Comparison of ENCODE assay signal across 17 mouse cellular contexts in genomic region chr17:23965805-23966425, GRCm38 (mm10). TPM values are rescaled to one million over a fixed set of nuclear protein-coding genes. Genes with fewer than 3 reads are reported as not detected.
DNase-seq lines count a peak whose midpoint lies in the region; ATAC-seq and TF ChIP-seq lines count a peak whose summit lies in the region.
"Had no signal": no experiment of that assay in that cellular context is flagged by ENCODE, and none has a peak within 500 bp of the region (broad histone marks: within the 10 kb centered on the region; RNA-seq: fewer than 3 reads in every experiment).

No protein-coding gene starts in this region.

- no peak overlapping the region for H3K9ac ChIP-seq in embryonic facial prominence, embryonic 11.5 days (replicated peaks; ENCODE audit: low read length)
- H3K9ac ChIP-seq: heart, embryonic 15.5 days; hindbrain, embryonic 15.5 days had no signal

- 43% methylated on average over 6 of the region's 6 CpGs for WGBS in embryonic facial prominence, embryonic 11.5 days
- WGBS in embryonic facial prominence, embryonic 10.5 days: 45% methylated on average over 6 of the region's 6 CpGs
- 59% methylated on average over 6 of the region's 6 CpGs for WGBS in spleen, adult 2 months

- no peak for TF ChIP-seq POLR2A in spleen, adult 2 months (IDR thresholded peaks at IDR 0.05; ENCODE audit: low read depth, low read length)

- H3K27me3 ChIP-seq in embryonic facial prominence, embryonic 11.5 days (ENCODE audit: control insufficient read depth, insufficient read depth, low read length): no peaks in the 10 kb centered on the region
- no peaks in the 10 kb centered on the region for H3K27me3 ChIP-seq in embryonic facial prominence, embryonic 10.5 days (replicated peaks; ENCODE audit: low read depth, poor library complexity, severe bottlenecking)
- no peaks in the 10 kb centered on the region for H3K27me3 ChIP-seq in spleen, adult 2 months (ENCODE audit: control insufficient read depth, insufficient read depth, low read length)
- H3K27me3 ChIP-seq: heart, embryonic 15.5 days; hindbrain, embryonic 15.5 days had no signal

- no peaks in the 10 kb centered on the region for H3K9me3 ChIP-seq in embryonic facial prominence, embryonic 11.5 days (replicated peaks; ENCODE audit: control insufficient read depth, low read length)
- no peaks in the 10 kb centered on the region for H3K9me3 ChIP-seq in embryonic facial prominence, embryonic 10.5 days
- H3K9me3 ChIP-seq: heart, embryonic 15.5 days; hindbrain, embryonic 15.5 days had no signal

- no peak overlapping the region for H3K27ac ChIP-seq in embryonic facial prominence, embryonic 11.5 days (replicated peaks; ENCODE audit: low read depth, low read length)
- H3K27ac ChIP-seq in embryonic facial prominence, embryonic 10.5 days (replicated peaks): no peak overlapping the region
- H3K27ac ChIP-seq in spleen, adult 2 months (ENCODE audit: insufficient read depth, low read length): 0 out of 2 replicates have a peak overlapping the region, but pooled peaks have one; percentile 12
- H3K27ac ChIP-seq: heart, embryonic 15.5 days; hindbrain, embryonic 15.5 days; left cerebral cortex, adult 2 months had no signal

- H3K4me1 ChIP-seq in embryonic facial prominence, embryonic 11.5 days (ENCODE audit: control insufficient read depth, insufficient read depth, low read length): no peaks in the 10 kb centered on the region
- no peaks in the 10 kb centered on the region for H3K4me1 ChIP-seq in embryonic facial prominence, embryonic 10.5 days
- peaks cover 9% of the 10 kb centered on the region; the same call in 1 of the 2 replicates for H3K4me1 ChIP-seq in spleen, adult 2 months (ENCODE audit: control insufficient read depth, insufficient read depth, insufficient read length)
- H3K4me1 ChIP-seq: heart, embryonic 15.5 days had no signal

- no peaks in the 10 kb centered on the region for H3K36me3 ChIP-seq in embryonic facial prominence, embryonic 11.5 days (replicated peaks; ENCODE audit: control insufficient read depth, insufficient read depth, low read depth, low read length)
- H3K36me3 ChIP-seq in embryonic facial prominence, embryonic 10.5 days (replicated peaks): no peaks in the 10 kb centered on the region
- no peaks in the 10 kb centered on the region for H3K36me3 ChIP-seq in spleen, adult 2 months (ENCODE audit: control insufficient read depth, insufficient read depth, low read length)
- H3K36me3 ChIP-seq: heart, embryonic 15.5 days; hindbrain, embryonic 15.5 days had no signal

- no peak for DNase-seq in embryonic facial prominence, embryonic 11.5 days (ENCODE audit: low spot score)
- DNase-seq in embryonic facial prominence, embryonic 10.5 days (ENCODE audit: low spot score): no peak
- DNase-seq in spleen, adult 2 months (ENCODE audit: low read depth in 1 of 2, low spot score in 2 of 2): no peak
- no peak for DNase-seq in spleen, postnatal 10 days (ENCODE audit: low spot score in 2 of 2)
- peak; percentile 40 to 45 for DNase-seq in cerebellum, postnatal 25 days
- peak; percentile 20 for DNase-seq in retina, embryonic 14.5 days (ENCODE audit: low spot score)
- DNase-seq in adrenal gland, adult (ENCODE audit: inconsistent age in 2 of 2, low spot score in 1 of 2): no peak
- no peak for DNase-seq in urinary bladder, postnatal 4 days (ENCODE audit: low spot score in 2 of 2)
- DNase-seq: adrenal gland, postnatal 25 days; lung, adult 18-20 months; thymus, adult 18-20 months had no signal

- no peak overlapping the region for H3K4me3 ChIP-seq in embryonic facial prominence, embryonic 11.5 days (ENCODE audit: low read depth, low read length)
- H3K4me3 ChIP-seq in embryonic facial prominence, embryonic 10.5 days: no peak overlapping the region
- H3K4me3 ChIP-seq in spleen, adult 2 months (ENCODE audit: extremely low read depth, insufficient read depth, insufficient read length): no peak overlapping the region
- H3K4me3 ChIP-seq: heart, embryonic 15.5 days; hindbrain, embryonic 15.5 days; left cerebral cortex, adult 2 months had no signal

- no peak for TF ChIP-seq CTCF in spleen, adult 2 months (IDR thresholded peaks at IDR 0.05; ENCODE audit: extremely low read depth, insufficient read depth, insufficient read length, insufficient replicate concordance)

- ATAC-seq in embryonic facial prominence, embryonic 11.5 days (replicated peaks; ENCODE audit: insufficient number of reproducible peaks, low FRiP score, low TSS enrichment, low read depth): peak; percentile 34

- H3K4me2 ChIP-seq in embryonic facial prominence, embryonic 11.5 days (ENCODE audit: low read depth, low read length): no peak overlapping the region
- H3K4me2 ChIP-seq: heart, embryonic 15.5 days; hindbrain, embryonic 15.5 days had no signal

RNA-seq across cellular contexts. Expression of gene Sbpl, which starts 10.8 kb away (rescaled TPM):
- polyA plus RNA-seq in embryonic facial prominence, embryonic 11.5 days (2014; fragmentation: Nextera tagmentation; extraction: Ambion mirVana): not detected in 2 replicates
- not detected in 2 replicates for polyA plus RNA-seq in embryonic facial prominence, embryonic 10.5 days (2016; fragmentation: Nextera tagmentation; extraction: Ambion mirVana)
- not detected in 2 replicates for polyA plus RNA-seq in spleen, adult 2 months (2012; rRNA removed)
- polyA plus RNA-seq: gonadal fat pad, adult 2 months; heart, embryonic 15.5 days; hindbrain, embryonic 15.5 days; kidney, embryonic 16.5 days; limb, embryonic 14.5 days had no signal

RNA-seq across cellular contexts. Expression of gene Prss30, which starts 14.5 kb away (rescaled TPM):
- not detected in 2 replicates for polyA plus RNA-seq in embryonic facial prominence, embryonic 11.5 days (2014; fragmentation: Nextera tagmentation; extraction: Ambion mirVana)
- polyA plus RNA-seq in embryonic facial prominence, embryonic 10.5 days (2016; fragmentation: Nextera tagmentation; extraction: Ambion mirVana): not detected in 2 replicates
- polyA plus RNA-seq in spleen, adult 2 months (2012; rRNA removed): 10.8 and 13.6 TPM in 2 replicates
- polyA plus RNA-seq: heart, embryonic 15.5 days; hindbrain, embryonic 15.5 days had no signal

RNA-seq across cellular contexts. Expression of gene Sbp, which starts 24.4 kb away (rescaled TPM):
- polyA plus RNA-seq in embryonic facial prominence, embryonic 11.5 days (2014; fragmentation: Nextera tagmentation; extraction: Ambion mirVana): not detected in 2 replicates
- polyA plus RNA-seq in embryonic facial prominence, embryonic 10.5 days (2016; fragmentation: Nextera tagmentation; extraction: Ambion mirVana): not detected in 2 replicates
- not detected in 2 replicates for polyA plus RNA-seq in spleen, adult 2 months (2012; rRNA removed)
- polyA plus RNA-seq: gonadal fat pad, adult 2 months; heart, embryonic 15.5 days; hindbrain, embryonic 15.5 days; kidney, embryonic 16.5 days; limb, embryonic 14.5 days had no signal

RNA-seq across cellular contexts. Expression of gene Prss22, which starts 32.0 kb away (rescaled TPM):
- 0.94 and 1.7 TPM in 2 replicates for polyA plus RNA-seq in embryonic facial prominence, embryonic 11.5 days (2014; fragmentation: Nextera tagmentation; extraction: Ambion mirVana)
- polyA plus RNA-seq in embryonic facial prominence, embryonic 10.5 days (2016; fragmentation: Nextera tagmentation; extraction: Ambion mirVana): 3.0 and 3.6 TPM in 2 replicates
- 0.06 TPM in 1 of 2 replicates, not detected in the other for polyA plus RNA-seq in spleen, adult 2 months (2012; rRNA removed)
- polyA plus RNA-seq: hindbrain, embryonic 15.5 days had no signal

RNA-seq across cellular contexts. Expression of gene Dcpp3, which starts 48.7 kb away (rescaled TPM):
- not detected in 2 replicates for polyA plus RNA-seq in embryonic facial prominence, embryonic 11.5 days (2014; fragmentation: Nextera tagmentation; extraction: Ambion mirVana)
- polyA plus RNA-seq in embryonic facial prominence, embryonic 10.5 days (2016; fragmentation: Nextera tagmentation; extraction: Ambion mirVana): not detected in 2 replicates
- polyA plus RNA-seq in spleen, adult 2 months (2012; rRNA removed): not detected in 2 replicates
- polyA plus RNA-seq: gonadal fat pad, adult 2 months; heart, embryonic 15.5 days; hindbrain, embryonic 15.5 days; kidney, embryonic 16.5 days; limb, embryonic 14.5 days had no signal

Comparison
In these comparisons a context has a peak if more than half of its experiments do, and no peak if none do; other contexts are left out.
1. DNase-seq: peak in cerebellum, postnatal 25 days (2 of 2) and retina, embryonic 14.5 days (single experiment); none in embryonic facial prominence, embryonic 11.5 days (single experiment), embryonic facial prominence, embryonic 10.5 days (single experiment), spleen, adult 2 months (0 of 2), spleen, postnatal 10 days (0 of 2), adrenal gland, adult (0 of 2) and urinary bladder, postnatal 4 days (0 of 2).
2. RNA of gene Prss30, which starts 14.5 kb away (polyA plus RNA-seq): 10.8 to 13.6 TPM in spleen, adult 2 months; not detected in embryonic facial prominence, embryonic 11.5 days and not detected in embryonic facial prominence, embryonic 10.5 days; every median in the first group is over 10 times any median in the second.